Mouse (Mus musculus) limb, embryonic 10.5 days (tissue): ENCODE measurements at regions not wholly inside any gene's neighbourhood (a gene's known extent, or its start where the extent isn't known, plus 50 kb on each side); places are given as distances from the start of the nearest gene placed in this dataset.

Experiments
- DNase-seq: peaks from one replicate; pipeline ENCODE4 v3.0.0-alpha.2; 2017; ENCODE audit warnings: low spot score
- H3K27ac ChIP-seq: fragments of 300-500 bp; sonication (generic); 2 replicates; pipeline ENCODE4 v1.5.1; 2016; ENCODE audit warnings: mild to moderate bottlenecking
- H3K27me3 ChIP-seq: fragments of 300-500 bp; sonication (generic); 2 replicates; pipeline ENCODE4 v1.6.1; 2016; ENCODE audit warnings: low read depth, mild to moderate bottlenecking; ENCODE audit not compliant: poor library complexity, severe bottlenecking
- H3K36me3 ChIP-seq: fragments of 300-500 bp; sonication (generic); 2 replicates; pipeline ENCODE4 v1.6.1; 2016; ENCODE audit warnings: mild to moderate bottlenecking, moderate library complexity
- H3K4me1 ChIP-seq: fragments of 300-500 bp; sonication (generic); 2 replicates; pipeline ENCODE4 v1.6.1; 2016
- H3K4me3 ChIP-seq: fragments of 300-500 bp; sonication (generic); 2 replicates; pipeline ENCODE4 v1.5.1; 2016; ENCODE audit warnings: mild to moderate bottlenecking, moderate library complexity
- H3K9me3 ChIP-seq: fragments of 300-500 bp; sonication (generic); replicated peaks from 2 replicates; pipeline ENCODE4 v1.6.1; 2016; ENCODE audit warnings: mild to moderate bottlenecking
- WGBS: fragments of 180-500 bp; shearing (Covaris S2); methylation state at CpG from one replicate; pipeline ENCODE4 v1.1.7; 2016; 5-methylcytosine and 5-hydroxymethylcytosine counted together

DNA sequence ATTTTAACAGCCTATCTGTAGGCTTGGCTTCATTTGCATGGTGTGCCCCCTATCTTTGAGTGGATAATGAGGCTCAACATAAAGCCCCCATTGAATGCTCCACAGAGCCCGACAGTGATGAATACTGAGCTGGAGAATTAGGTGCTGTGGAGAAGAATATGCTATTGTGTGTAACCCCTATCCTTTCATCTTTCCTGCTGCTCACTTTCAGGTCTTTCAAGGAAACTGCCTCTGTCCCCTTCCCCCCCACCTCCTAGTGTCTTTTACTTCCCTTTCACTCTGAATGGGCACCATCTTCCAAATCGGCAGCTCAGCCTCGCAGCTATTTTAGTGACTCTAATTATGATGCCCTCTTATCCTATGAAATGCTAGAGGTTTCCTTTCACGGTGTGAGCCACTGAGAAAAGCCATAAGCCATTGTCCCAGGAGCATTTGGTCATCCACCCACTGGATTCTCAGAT, 549.8 kb upstream of the Btbd3 start:
- Histone ChIP-seq H3K4me3 (no peak overlapping the region), H3K9me3 (no peaks in the 10 kb centered on the region), H3K27ac (no peak overlapping the region), H3K27me3 (peaks cover 25% of the 10 kb centered on the region), H3K36me3 (no peaks in the 10 kb centered on the region), H3K4me1 (peaks cover 9% of the 10 kb centered on the region)
- WGBS: 10% methylated on average over 4 of the region's 4 CpGs
- DNase-seq: no peak

GRCm38 (mm10) chr2:137705724-137706422, 550.5 kb upstream of the Btbd3 start:
- H3K9me3 ChIP-seq: no peaks in the 10 kb centered on the region
- no peak for DNase-seq
- 45% methylated on average over 14 of the region's 14 CpGs for WGBS
- H3K36me3 ChIP-seq: no peaks in the 10 kb centered on the region
- H3K27me3 ChIP-seq: peaks cover 25% of the 10 kb centered on the region
- no peak overlapping the region for H3K4me3 ChIP-seq
- H3K27ac ChIP-seq: no peak overlapping the region
- peaks cover 9% of the 10 kb centered on the region for H3K4me1 ChIP-seq

DNA sequence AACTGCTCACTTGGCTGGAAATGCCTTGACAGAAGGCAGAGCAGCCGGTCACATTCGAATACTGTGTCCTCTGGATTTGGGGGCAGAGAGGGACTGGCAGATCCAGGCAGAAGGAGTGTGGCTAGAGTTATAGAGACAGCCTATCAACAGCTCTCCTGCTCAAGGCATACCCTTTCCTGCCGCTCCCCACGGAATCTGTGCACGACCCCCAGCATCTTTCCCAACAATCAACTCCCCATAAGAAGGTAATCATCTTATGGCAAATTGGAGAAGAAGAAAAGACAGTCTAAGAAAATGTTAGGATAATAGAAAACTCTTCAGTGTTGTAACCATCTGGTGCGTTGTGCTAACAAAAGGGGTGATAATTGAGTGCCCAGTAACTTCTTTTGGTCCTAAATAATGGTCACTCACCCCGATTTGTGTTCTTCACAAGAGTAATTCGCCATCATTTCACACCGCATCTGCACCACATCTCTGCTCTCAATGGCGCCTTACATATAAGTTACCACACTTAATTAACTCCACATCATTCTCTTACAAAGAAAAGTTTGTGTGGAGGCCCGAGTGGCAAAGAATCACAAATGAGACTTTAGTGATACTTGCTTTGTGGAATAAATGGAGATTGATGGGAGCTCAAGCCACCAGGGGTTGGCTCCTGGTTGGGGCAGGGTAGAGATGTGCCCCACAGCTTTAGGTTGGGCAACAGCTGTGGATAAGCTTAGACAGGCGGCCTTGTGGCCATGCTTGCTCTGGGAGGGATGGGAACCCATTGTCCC, 551.2 kb upstream of the Btbd3 start:
- H3K4me1 ChIP-seq: peaks cover 9% of the 10 kb centered on the region
- no peak overlapping the region for H3K27ac ChIP-seq
- no peaks in the 10 kb centered on the region for H3K36me3 ChIP-seq
- H3K9me3 ChIP-seq: no peaks in the 10 kb centered on the region
- DNase-seq: no peak
- WGBS: 39% methylated on average over 12 of the region's 12 CpGs
- H3K27me3 ChIP-seq: peaks cover 25% of the 10 kb centered on the region
- no peak overlapping the region for H3K4me3 ChIP-seq

DNA sequence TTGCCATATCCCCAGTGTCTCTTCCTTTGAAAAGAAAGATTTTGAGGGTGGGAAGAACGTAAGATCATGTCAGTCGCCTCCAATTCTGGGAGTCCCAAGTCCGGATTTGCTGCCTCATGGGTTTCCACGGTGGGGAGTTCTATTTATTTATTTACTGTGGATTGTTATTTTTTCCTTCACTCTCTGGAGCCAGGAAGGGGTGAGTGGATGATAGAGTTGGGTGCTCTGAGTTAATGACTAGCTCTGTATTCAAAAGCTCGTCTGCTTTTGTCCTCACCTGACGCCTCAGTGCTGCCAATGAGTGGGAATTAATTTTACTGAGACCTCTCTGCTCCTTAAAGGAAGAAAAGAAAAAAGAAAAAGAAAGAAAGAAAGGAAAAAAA, 551.8 kb upstream of the Btbd3 start:
- H3K36me3 ChIP-seq: no peaks in the 10 kb centered on the region
- H3K9me3 ChIP-seq: no peaks in the 10 kb centered on the region
- no peak overlapping the region for H3K27ac ChIP-seq
- DNase-seq: no peak
- H3K4me3 ChIP-seq: no peak overlapping the region
- H3K4me1 ChIP-seq: peaks cover 9% of the 10 kb centered on the region
- 68% methylated on average over 6 of the region's 6 CpGs for WGBS
- H3K27me3 ChIP-seq: peaks cover 25% of the 10 kb centered on the region

GRCm38 (mm10) chr2:137704051-137704450, 552.3 kb upstream of the Btbd3 start:
- no peak overlapping the region for H3K4me3 ChIP-seq
- peaks cover 9% of the 10 kb centered on the region for H3K4me1 ChIP-seq
- H3K36me3 ChIP-seq: no peaks in the 10 kb centered on the region
- no peaks in the 10 kb centered on the region for H3K9me3 ChIP-seq
- peaks cover 25% of the 10 kb centered on the region for H3K27me3 ChIP-seq
- 86% methylated on average over 3 of the region's 3 CpGs for WGBS
- DNase-seq: no peak
- no peak overlapping the region for H3K27ac ChIP-seq

GRCm38 (mm10) chr2:137695885-137696284, 560.5 kb upstream of the Btbd3 start:
- 92% methylated on average over 5 of the region's 5 CpGs for WGBS
- H3K36me3 ChIP-seq: no peaks in the 10 kb centered on the region
- H3K27ac ChIP-seq: no peak overlapping the region
- no peak for DNase-seq
- H3K4me3 ChIP-seq: no peak overlapping the region
- peaks cover 4% of the 10 kb centered on the region for H3K4me1 ChIP-seq
- H3K9me3 ChIP-seq: no peaks in the 10 kb centered on the region
- H3K27me3 ChIP-seq: no peaks in the 10 kb centered on the region

- H3K4me3 ChIP-seq: no peak overlapping the region
Observed at GRCm38 (mm10) chr2:137694020-137694419, 562.3 kb upstream of the Btbd3 start.

DNA sequence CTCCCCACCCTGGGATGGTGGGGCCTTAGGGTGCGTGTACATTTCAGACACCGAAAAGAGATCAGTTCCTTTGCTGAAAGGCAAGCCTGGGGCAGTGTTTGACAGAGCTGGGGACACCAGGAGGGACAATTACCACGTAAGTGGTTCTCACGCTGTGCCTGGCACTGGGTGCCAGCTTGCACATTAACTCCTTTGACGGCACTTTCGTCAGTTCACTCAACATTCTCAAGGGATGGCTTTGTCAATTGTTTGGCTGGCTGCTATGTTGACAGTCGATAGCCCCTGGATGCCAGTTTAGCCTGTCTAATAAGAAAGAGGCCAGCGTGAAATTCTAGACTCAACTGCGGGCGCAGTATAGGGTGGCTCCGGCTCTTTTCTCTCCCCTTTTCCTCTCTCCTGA, 569.2 kb upstream of the Btbd3 start:
- Histone ChIP-seq H3K27me3 (no peaks in the 10 kb centered on the region), H3K4me1 (peaks cover 17% of the 10 kb centered on the region), H3K36me3 (no peaks in the 10 kb centered on the region), H3K4me3 (no peak overlapping the region), H3K9me3 (no peaks in the 10 kb centered on the region), H3K27ac (no peak overlapping the region; the same call in 1 of the 2 replicates)
- WGBS: 85% methylated on average over 11 of the region's 11 CpGs
- DNase-seq: no peak

More at GRCm38 (mm10) chr2:137694020-137694419, 562.3 kb upstream of the Btbd3 start:
- Histone ChIP-seq H3K27ac (no peak overlapping the region), H3K9me3 (no peaks in the 10 kb centered on the region), H3K36me3 (no peaks in the 10 kb centered on the region), H3K4me1 (peaks cover 9% of the 10 kb centered on the region), H3K27me3 (no peaks in the 10 kb centered on the region)
- 65% methylated on average over 3 of the region's 3 CpGs for WGBS
- DNase-seq: no peak

DNA sequence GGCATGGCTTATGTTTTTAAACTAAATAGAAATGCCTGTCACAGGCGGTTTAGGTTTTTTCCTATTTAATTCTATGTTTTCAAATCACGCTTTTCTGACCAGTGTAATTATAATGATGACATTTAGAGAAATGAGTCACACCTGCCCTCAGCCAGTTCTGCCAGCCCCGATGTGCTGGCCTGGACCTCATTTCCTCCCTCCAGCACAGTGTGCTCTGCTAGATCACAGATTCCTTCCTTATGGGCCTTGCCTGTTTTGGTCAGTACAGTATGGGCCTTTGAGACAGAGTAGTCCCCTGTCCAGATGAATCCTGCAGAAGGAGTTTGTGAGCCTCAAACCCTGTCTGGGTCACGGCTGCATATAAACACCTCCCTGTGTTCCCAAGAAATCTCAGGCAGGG, 569.6 kb upstream of the Btbd3 start:
- no peak for DNase-seq
- H3K4me1 ChIP-seq: peaks cover 17% of the 10 kb centered on the region

GRCm38 (mm10) chr2:137681762-137682161, 565.3 kb upstream of the Jag1 start:
- H3K27ac ChIP-seq: no peak overlapping the region
- DNase-seq: no peak
- no peak overlapping the region for H3K4me3 ChIP-seq
- no peaks in the 10 kb centered on the region for H3K27me3 ChIP-seq
- no peaks in the 10 kb centered on the region for H3K9me3 ChIP-seq
- 95% methylated on average over 1 of the region's 1 CpGs for WGBS
- no peaks in the 10 kb centered on the region for H3K36me3 ChIP-seq
- H3K4me1 ChIP-seq: peaks cover 1% of the 10 kb centered on the region; the same call in 1 of the 2 replicates

More for the DNA sequence above, 569.6 kb upstream of the Btbd3 start:
- WGBS: 70% methylated on average over 4 of the region's 4 CpGs
- H3K4me3 ChIP-seq: no peak overlapping the region
- no peaks in the 10 kb centered on the region for H3K27me3 ChIP-seq
- no peak overlapping the region; the same call in 1 of the 2 replicates for H3K27ac ChIP-seq
- no peaks in the 10 kb centered on the region for H3K36me3 ChIP-seq
- no peaks in the 10 kb centered on the region for H3K9me3 ChIP-seq

- no peak overlapping the region for H3K4me3 ChIP-seq
- no peaks in the 10 kb centered on the region for H3K9me3 ChIP-seq
- H3K27ac ChIP-seq: no peak overlapping the region
- H3K4me1 ChIP-seq: no peaks in the 10 kb centered on the region
- 80% methylated on average over 2 of the region's 2 CpGs for WGBS
- H3K27me3 ChIP-seq: no peaks in the 10 kb centered on the region
- DNase-seq: no peak
- no peaks in the 10 kb centered on the region for H3K36me3 ChIP-seq
Observed at GRCm38 (mm10) chr2:137663171-137663570, 546.7 kb upstream of the Jag1 start.

DNA sequence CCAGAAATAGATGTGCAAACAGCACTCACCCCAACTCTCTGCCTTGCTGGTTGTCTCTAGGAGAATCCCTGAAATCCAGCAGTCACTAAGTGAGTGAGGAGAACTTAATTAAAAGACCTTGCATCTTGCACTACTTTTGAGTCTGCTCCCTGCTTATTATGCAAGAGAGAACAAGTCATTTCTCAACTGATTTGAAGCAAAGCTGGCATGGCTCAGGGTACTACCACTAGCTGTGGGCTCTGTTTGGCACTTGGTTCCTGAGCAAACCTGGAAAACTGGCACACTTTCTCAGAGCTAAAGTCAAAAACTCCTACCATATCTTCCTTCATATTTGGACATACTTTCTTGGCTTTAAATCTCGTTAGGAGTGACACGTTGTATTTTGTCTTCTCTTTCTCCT, 545.8 kb upstream of the Jag1 start:
- Histone ChIP-seq H3K9me3 (no peaks in the 10 kb centered on the region), H3K27ac (no peak overlapping the region), H3K4me3 (no peak overlapping the region), H3K4me1 (no peaks in the 10 kb centered on the region), H3K27me3 (no peaks in the 10 kb centered on the region), H3K36me3 (no peaks in the 10 kb centered on the region)
- no peak for DNase-seq
- WGBS: 93% methylated on average over 2 of the region's 2 CpGs

GRCm38 (mm10) chr2:137660449-137660848, 544.0 kb upstream of the Jag1 start:
- 89% methylated on average over 1 of the region's 1 CpGs for WGBS
- H3K36me3 ChIP-seq: no peaks in the 10 kb centered on the region
- no peaks in the 10 kb centered on the region for H3K4me1 ChIP-seq
- H3K27ac ChIP-seq: no peak overlapping the region
- H3K27me3 ChIP-seq: no peaks in the 10 kb centered on the region
- no peaks in the 10 kb centered on the region for H3K9me3 ChIP-seq
- DNase-seq: no peak
- no peak overlapping the region for H3K4me3 ChIP-seq
